Mouse (Mus musculus) forebrain, embryonic 12.5 days (tissue): ENCODE measurements around the gene Adamtsl5. TPM values are rescaled to one million over a fixed set of nuclear protein-coding genes. Genes with fewer than 3 reads are reported as not detected.

Experiments
- ATAC-seq: fragments of 200-750 bp; cut with Nextera tagmentation; 2 replicates; pipeline ENCODE4 v1.8.0; 2017; ENCODE audit warnings: moderate TSS enrichment; ENCODE audit not compliant: low FRiP score
- H3K27ac ChIP-seq: fragments of 300-500 bp; sonication (generic); 2 replicates; pipeline ENCODE4 v1.5.1; 2016; ENCODE audit warnings: mild to moderate bottlenecking
- H3K27me3 ChIP-seq: fragments of 300-500 bp; sonication (generic); 2 replicates; pipeline ENCODE4 v1.6.1; 2016; ENCODE audit warnings: mild to moderate bottlenecking
- H3K36me3 ChIP-seq: fragments of 300-500 bp; sonication (generic); replicated peaks from 2 replicates; pipeline ENCODE4 v1.6.1; 2016; ENCODE audit warnings: mild to moderate bottlenecking
- H3K4me1 ChIP-seq: fragments of 300-500 bp; sonication (generic); 2 replicates; pipeline ENCODE4 v1.6.1; 2016
- H3K4me2 ChIP-seq: fragments of 300-500 bp; sonication (generic); 2 replicates; pipeline ENCODE4 v1.6.1; 2016; ENCODE audit warnings: mild to moderate bottlenecking, moderate library complexity
- H3K4me3 ChIP-seq: fragments of 300-500 bp; sonication (generic); replicated peaks from 2 replicates; pipeline ENCODE4 v1.5.1; 2016; ENCODE audit warnings: mild to moderate bottlenecking
- H3K9ac ChIP-seq: fragments of 300-500 bp; sonication (generic); 2 replicates; pipeline ENCODE4 v1.6.1; 2016; ENCODE audit warnings: mild to moderate bottlenecking
- H3K9me3 ChIP-seq: fragments of 300-500 bp; sonication (generic); 2 replicates; pipeline ENCODE4 v1.6.1; 2016
- WGBS: fragments of 180-500 bp; shearing (Covaris S2); methylation state at CpG from one replicate; pipeline ENCODE4 v1.1.7; 2016; 5-methylcytosine and 5-hydroxymethylcytosine counted together
- polyA plus RNA-seq: library from polyadenylated mRNA; unstranded; fragments of >200 nt; fragmentation: Nextera tagmentation; extraction: Ambion mirVana; gene quantifications from 2 replicates; pipeline ENCODE4 v1.2.1, GENCODE M21; 2016

Adamtsl5 gene
- 0.17 and 0.55 TPM in 2 replicates for polyA plus RNA-seq

- Histone ChIP-seq H3K9ac (no peak within 1 kb of the TSS), H3K4me1 (peaks cover 28% of the 10 kb centered on the region), H3K9me3 (no peaks in the 10 kb centered on the region), H3K4me2 (peak within 1 kb of the TSS; percentile 41), H3K4me3 (peak within 1 kb of the TSS; percentile 15), H3K27me3 (peaks cover 100% of the 10 kb centered on the region), H3K36me3 (no peaks in the 10 kb centered on the region), H3K27ac (no peak within 1 kb of the TSS)
- peak; percentile 18 for ATAC-seq
- WGBS: under 1% methylated on average over 41 of the region's 42 CpGs
Measured at GRCm38 (mm10) chr10:80348244-80348781, at the start of gene Adamtsl5. Gene Adamtsl5 (minus strand): TSS chr10:80348412.

DNA sequence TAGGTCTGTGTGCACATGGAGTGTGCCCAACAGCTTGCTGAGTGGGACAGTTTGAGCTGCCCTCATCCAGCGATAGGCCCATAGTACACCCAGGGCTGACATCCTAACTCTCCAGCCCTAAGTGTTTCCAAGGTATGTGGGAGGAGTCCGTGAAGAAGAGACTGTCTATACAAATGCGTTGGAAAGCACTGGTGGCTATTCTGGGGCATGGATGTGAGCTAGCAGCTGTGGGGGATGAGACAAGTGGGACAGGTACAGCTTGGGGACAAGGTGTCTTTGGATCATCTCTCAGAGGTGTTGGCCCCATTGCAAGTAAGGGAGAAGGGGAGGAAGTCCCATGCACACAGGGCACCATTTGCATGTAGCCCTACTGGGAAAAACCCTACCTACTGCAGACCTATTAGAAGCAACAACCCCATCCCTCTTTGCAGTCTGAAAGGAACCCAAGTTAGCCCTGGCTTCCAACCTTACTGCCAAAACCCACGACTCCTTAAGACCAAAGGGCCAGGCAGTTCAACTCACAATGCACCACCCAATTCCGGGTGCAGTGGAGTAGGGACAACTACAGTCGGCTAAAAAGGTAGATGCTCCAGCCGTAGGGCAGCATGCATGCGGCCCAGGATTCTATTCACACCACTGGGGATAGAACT lies 49.4 kb upstream of the Adamtsl5 start:
- no peak for ATAC-seq
- WGBS: 51% methylated on average over 8 of the region's 8 CpGs
- H3K36me3 ChIP-seq: peaks cover 57% of the 10 kb centered on the region

GRCm38 (mm10) chr10:80396822-80397523 lies 48.8 kb upstream of the Adamtsl5 start:
- no peak for ATAC-seq
- peak overlapping the region; percentile 78 for H3K4me3 ChIP-seq
- peaks cover 30% of the 10 kb centered on the region for H3K4me1 ChIP-seq
- H3K36me3 ChIP-seq: peaks cover 58% of the 10 kb centered on the region
- peak overlapping the region; percentile 93; the same call in 1 of the 2 replicates for H3K9ac ChIP-seq
- H3K27ac ChIP-seq: peak overlapping the region; percentile 100
- H3K4me2 ChIP-seq: peak overlapping the region; percentile 84
- 87% methylated on average over 11 of the region's 11 CpGs for WGBS
- no peaks in the 10 kb centered on the region for H3K27me3 ChIP-seq
- H3K9me3 ChIP-seq: no peaks in the 10 kb centered on the region

More for the DNA sequence above, 49.4 kb upstream of the Adamtsl5 start:
- Histone ChIP-seq H3K4me3 (peak overlapping the region; percentile 78), H3K27ac (peak overlapping the region; percentile 100), H3K4me1 (peaks cover 30% of the 10 kb centered on the region), H3K9ac (peak overlapping the region; percentile 93), H3K4me2 (peak overlapping the region; percentile 84), H3K9me3 (no peaks in the 10 kb centered on the region), H3K27me3 (no peaks in the 10 kb centered on the region)

- Histone ChIP-seq H3K27ac (no peak overlapping the region), H3K36me3 (peaks cover 66% of the 10 kb centered on the region), H3K9me3 (no peaks in the 10 kb centered on the region), H3K4me3 (no peak overlapping the region), H3K4me1 (peaks cover 19% of the 10 kb centered on the region), H3K4me2 (no peak overlapping the region), H3K27me3 (no peaks in the 10 kb centered on the region), H3K9ac (peak overlapping the region; percentile 12; the same call in 1 of the 2 replicates)
- no peak for ATAC-seq
- WGBS: 95% methylated on average over 35 of the region's 35 CpGs
Measured at GRCm38 (mm10) chr10:80395025-80395627, 46.9 kb upstream of the Adamtsl5 start.

DNA sequence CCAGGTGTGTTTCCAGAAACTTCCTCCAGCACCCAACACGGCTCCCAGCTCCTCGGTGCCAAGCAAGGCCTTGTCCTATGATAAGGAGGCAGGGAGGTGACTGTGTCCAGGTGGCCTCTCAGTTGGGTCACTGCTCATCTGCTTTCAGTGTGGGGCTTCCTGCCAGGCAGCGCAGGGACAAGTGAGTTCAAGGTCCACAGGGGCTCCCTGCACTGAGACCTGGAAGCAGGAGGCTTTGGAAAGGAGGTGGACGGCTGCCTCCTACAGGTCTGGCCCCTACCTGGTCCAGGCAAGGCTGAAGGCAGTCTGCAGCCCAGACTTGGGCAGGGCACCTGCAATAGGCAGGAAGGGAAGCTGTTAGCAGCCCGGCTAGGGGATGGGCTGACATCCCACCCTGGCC lies 44.5 kb upstream of the Adamtsl5 start:
- ATAC-seq: no peak
- whole genome bisulfite sequencing: 97% methylated on average over 5 of the region's 5 CpGs
- Histone ChIP-seq H3K36me3 (peaks cover 67% of the 10 kb centered on the region), H3K4me2 (no peak overlapping the region), H3K9me3 (no peaks in the 10 kb centered on the region), H3K27ac (no peak overlapping the region), H3K4me3 (no peak overlapping the region), H3K27me3 (no peaks in the 10 kb centered on the region), H3K4me1 (peaks cover 24% of the 10 kb centered on the region), H3K9ac (no peak overlapping the region)

GRCm38 (mm10) chr10:80390697-80391096 lies 42.5 kb upstream of the Adamtsl5 start:
- Histone ChIP-seq H3K4me1 (peaks cover 10% of the 10 kb centered on the region), H3K4me3 (no peak overlapping the region), H3K9me3 (no peaks in the 10 kb centered on the region), H3K27ac (0 out of 2 replicates have a peak overlapping the region, but pooled peaks have one; percentile 25), H3K36me3 (peaks cover 56% of the 10 kb centered on the region), H3K4me2 (no peak overlapping the region), H3K9ac (no peak overlapping the region), H3K27me3 (no peaks in the 10 kb centered on the region)
- 88% methylated on average over 9 of the region's 9 CpGs for WGBS
- no peak for ATAC-seq

- H3K4me2 ChIP-seq: no peak overlapping the region
- 83% methylated on average over 4 of the region's 4 CpGs for WGBS
- no peaks in the 10 kb centered on the region for H3K27me3 ChIP-seq
- H3K9me3 ChIP-seq: no peaks in the 10 kb centered on the region
- H3K4me3 ChIP-seq: no peak overlapping the region
- no peak overlapping the region for H3K27ac ChIP-seq
- H3K9ac ChIP-seq: no peak overlapping the region
- H3K36me3 ChIP-seq: peaks cover 48% of the 10 kb centered on the region
- ATAC-seq: no peak
- peaks cover 22% of the 10 kb centered on the region for H3K4me1 ChIP-seq
Measured at GRCm38 (mm10) chr10:80389185-80389708, 41.0 kb upstream of the Adamtsl5 start.

- no peak overlapping the region for H3K9ac ChIP-seq
- ATAC-seq: no peak
- H3K4me3 ChIP-seq: no peak overlapping the region
- 0 out of 2 replicates have a peak overlapping the region, but pooled peaks have one; percentile 5 for H3K27ac ChIP-seq
- 36% methylated on average over 2 of the region's 2 CpGs for WGBS
- peaks cover 48% of the 10 kb centered on the region for H3K36me3 ChIP-seq
- H3K4me1 ChIP-seq: peaks cover 27% of the 10 kb centered on the region
- peak overlapping the region; percentile 91; the same call in 1 of the 2 replicates for H3K4me2 ChIP-seq
- no peaks in the 10 kb centered on the region for H3K27me3 ChIP-seq
- no peaks in the 10 kb centered on the region for H3K9me3 ChIP-seq
Measured at GRCm38 (mm10) chr10:80388731-80389130, 40.5 kb upstream of the Adamtsl5 start.

DNA sequence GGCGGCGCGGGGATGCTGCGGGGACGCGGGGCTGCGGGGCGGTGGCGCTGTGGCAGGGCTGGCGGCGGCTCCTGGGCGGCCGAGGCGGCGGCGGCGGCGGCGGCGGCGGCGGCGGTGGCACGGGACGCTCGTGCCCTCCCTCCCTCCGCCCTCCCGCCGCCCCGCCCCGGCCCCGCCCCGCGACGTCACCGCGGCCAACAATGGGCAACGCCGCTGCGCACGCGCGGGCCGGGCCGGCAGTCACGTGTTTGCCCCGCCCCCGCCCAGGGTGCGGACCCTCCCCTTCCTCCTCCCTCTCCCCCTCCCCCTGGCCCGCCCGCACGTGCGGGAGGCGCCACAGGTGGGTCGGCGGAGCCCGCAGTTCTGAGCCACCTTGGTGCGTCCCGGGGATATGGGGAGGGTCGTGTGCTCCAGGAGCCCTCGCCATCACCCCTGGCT lies 39.3 kb upstream of the Adamtsl5 start, which contains the start of gene Mex3d:
TSS of gene Mex3d (minus strand) at position 138 of the 438 bp plus-strand sequence.
- H3K27me3 ChIP-seq: no peaks in the 10 kb centered on the region
- peaks cover 48% of the 10 kb centered on the region for H3K36me3 ChIP-seq
- H3K9me3 ChIP-seq: no peaks in the 10 kb centered on the region
- H3K27ac ChIP-seq: peak within 1 kb of the TSS; percentile 97
- peak; percentile 46 for ATAC-seq
- 2% methylated on average over 17 of the region's 61 CpGs for WGBS
- H3K9ac ChIP-seq: peak within 1 kb of the TSS; percentile 100
- H3K4me3 ChIP-seq: peak within 1 kb of the TSS; percentile 98
- peak within 1 kb of the TSS; percentile 91 for H3K4me2 ChIP-seq
- peaks cover 36% of the 10 kb centered on the region for H3K4me1 ChIP-seq

GRCm38 (mm10) chr10:80386735-80387471 lies 38.7 kb upstream of the Adamtsl5 start:
- Histone ChIP-seq H3K27ac (peak overlapping the region; percentile 97), H3K9me3 (no peaks in the 10 kb centered on the region), H3K4me1 (peaks cover 36% of the 10 kb centered on the region), H3K4me2 (peak overlapping the region; percentile 91), H3K36me3 (peaks cover 48% of the 10 kb centered on the region), H3K27me3 (no peaks in the 10 kb centered on the region), H3K9ac (peak overlapping the region; percentile 100), H3K4me3 (peak overlapping the region; percentile 98)
- ATAC-seq: no peak
- WGBS: under 1% methylated on average over 77 of the region's 94 CpGs
